Mouse (Mus musculus): ENCODE measurements around the gene Pank1. TPM values are rescaled to one million over a fixed set of nuclear protein-coding genes. Genes with fewer than 3 reads are reported as not detected.

The Pank1 gene
- polyA plus RNA-seq (2012; rRNA removed): 3.0 and 8.0 TPM in 2 replicates

GRCm38 (mm10) chr19:34878603-34879541 is at the start of gene Pank1:
Gene Pank1 (minus strand): TSS chr19:34879455.
- no peak for DNase-seq (ENCODE audit: low read depth)

DNA sequence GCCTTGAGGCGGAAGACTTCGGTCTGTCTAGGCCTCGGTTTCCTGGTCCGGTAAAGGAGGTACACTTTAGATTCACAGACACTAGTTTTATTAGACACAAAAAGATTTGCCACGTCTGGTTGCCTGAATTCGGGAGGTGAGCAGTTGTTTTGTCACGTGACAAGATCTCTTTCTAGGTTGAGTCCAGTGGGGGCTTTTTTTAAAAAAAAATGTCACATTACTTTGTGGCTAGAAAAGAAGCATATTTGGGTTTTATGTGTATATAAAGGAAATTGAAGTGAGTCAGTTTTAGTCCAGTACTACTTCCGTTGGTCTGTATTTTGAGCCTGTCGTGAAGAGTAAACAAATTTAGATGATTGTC is 43.3 kb upstream of the Pank1 start:
- no peak for DNase-seq (ENCODE audit: low read depth)

- peak; percentile 22 for DNase-seq (ENCODE audit: low read depth)
Measured at GRCm38 (mm10) chr19:34921652-34922602, 42.7 kb upstream of the Pank1 start, which contains the start of gene Kif20b. Gene Kif20b (plus strand): TSS chr19:34922361.

- no peak for DNase-seq (ENCODE audit: low read depth)
Measured at GRCm38 (mm10) chr19:34921253-34921651, 42.0 kb upstream of the Pank1 start.

DNA sequence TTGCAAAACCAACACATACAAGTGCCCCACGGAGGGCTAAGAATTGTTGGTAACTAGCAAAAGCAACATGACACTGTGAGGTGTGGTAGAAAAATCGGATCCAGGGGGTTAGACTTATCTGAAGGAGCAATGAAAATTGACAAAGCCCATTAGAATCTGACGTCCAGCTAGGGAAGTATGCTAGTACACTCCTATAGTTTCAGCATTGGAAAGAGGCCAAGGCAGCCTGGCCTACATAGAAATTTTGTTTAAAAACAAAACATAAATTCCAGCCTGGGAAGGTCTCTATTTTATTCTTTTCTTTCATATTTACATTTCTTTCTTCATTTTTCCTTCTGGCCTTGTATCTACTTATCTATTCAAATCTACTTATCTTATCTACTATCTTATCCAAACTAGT is 41.3 kb upstream of the Pank1 start:
- DNase-seq (ENCODE audit: low read depth): no peak

- DNase-seq (ENCODE audit: low read depth): no peak
Measured at GRCm38 (mm10) chr19:34920066-34920465, 40.8 kb upstream of the Pank1 start.

DNA sequence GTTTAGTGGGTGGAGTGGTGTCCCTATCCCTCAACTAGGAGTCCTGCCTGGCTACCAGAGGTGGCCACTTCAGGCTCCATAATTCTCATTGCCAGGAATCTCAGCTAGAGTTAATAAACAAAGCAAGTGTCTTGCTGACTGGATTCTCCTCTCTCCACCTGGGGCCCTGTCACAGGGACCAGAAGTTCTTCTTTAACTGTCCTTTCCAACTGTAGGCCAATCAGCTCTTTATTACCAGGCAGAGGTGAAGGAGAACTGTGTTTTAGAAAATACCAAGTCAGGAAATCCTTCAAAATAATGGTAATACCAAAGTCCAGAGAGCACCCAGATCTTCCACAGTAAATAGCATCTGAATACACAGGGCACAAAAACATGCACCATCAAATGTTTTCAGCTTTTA is 33.1 kb upstream of the Pank1 start:
- no peak for DNase-seq (ENCODE audit: low read depth)

- no peak for DNase-seq (ENCODE audit: low read depth)
Measured at GRCm38 (mm10) chr19:34906772-34907171, 27.5 kb upstream of the Pank1 start.

GRCm38 (mm10) chr19:34905424-34905823 is 26.2 kb upstream of the Pank1 start:
- no peak for DNase-seq (ENCODE audit: low read depth)

- DNase-seq (ENCODE audit: low read depth): no peak
Measured at GRCm38 (mm10) chr19:34904032-34904431, 24.8 kb upstream of the Pank1 start.

DNA sequence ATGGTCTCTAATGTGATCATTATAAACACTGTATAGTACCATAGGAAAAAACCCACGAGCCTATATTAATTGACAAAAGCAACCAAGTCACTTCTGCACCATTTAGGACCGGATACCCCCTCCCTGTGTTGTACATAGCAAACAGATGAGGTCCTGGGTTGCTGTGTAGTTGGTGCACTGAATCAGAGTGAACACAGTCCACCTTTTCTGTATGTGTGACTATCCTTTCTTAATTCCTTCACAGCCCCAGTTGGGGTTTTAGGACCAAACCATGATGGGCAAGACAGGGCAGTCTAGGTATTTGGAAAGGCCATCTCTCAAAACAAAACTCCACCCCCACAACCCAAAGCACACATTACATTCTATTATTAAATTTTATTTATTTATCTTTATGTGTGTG is 22.5 kb upstream of the Pank1 start:
- DNase-seq (ENCODE audit: low read depth): no peak

- no peak for DNase-seq (ENCODE audit: low read depth)
Measured at GRCm38 (mm10) chr19:34901266-34901665, 22.0 kb upstream of the Pank1 start.

- DNase-seq (ENCODE audit: low read depth): no peak
Measured at GRCm38 (mm10) chr19:34898941-34899340, 19.7 kb upstream of the Pank1 start.

GRCm38 (mm10) chr19:34897082-34897965 is 18.1 kb upstream of the Pank1 start:
- no peak for DNase-seq (ENCODE audit: low read depth)

GRCm38 (mm10) chr19:34895082-34895481 is 15.8 kb upstream of the Pank1 start:
- DNase-seq (ENCODE audit: low read depth): no peak

- no peak for DNase-seq (ENCODE audit: low read depth)
Measured at GRCm38 (mm10) chr19:34891590-34891989, 12.3 kb upstream of the Pank1 start.

DNA sequence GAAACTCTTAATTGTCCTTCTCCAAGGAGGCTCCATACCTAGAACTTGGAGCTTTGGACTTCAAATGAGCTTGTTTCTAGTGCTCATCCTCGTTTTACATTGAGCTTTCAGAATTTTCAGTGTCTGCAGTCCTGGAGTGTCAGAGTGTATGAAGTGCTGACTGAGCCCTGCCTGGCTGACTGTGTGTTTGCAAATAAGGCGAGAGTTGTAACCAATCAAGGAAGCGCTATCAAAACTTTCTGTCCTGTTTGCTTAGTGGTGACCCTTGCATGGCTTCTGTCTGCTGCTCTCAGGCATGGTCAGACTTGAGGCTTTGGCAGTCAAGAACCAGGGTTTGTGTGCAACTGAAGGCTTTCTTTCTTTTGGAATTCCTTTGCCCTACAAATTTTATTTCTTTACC is 11.7 kb upstream of the Pank1 start:
- no peak for DNase-seq (ENCODE audit: low read depth)

DNA sequence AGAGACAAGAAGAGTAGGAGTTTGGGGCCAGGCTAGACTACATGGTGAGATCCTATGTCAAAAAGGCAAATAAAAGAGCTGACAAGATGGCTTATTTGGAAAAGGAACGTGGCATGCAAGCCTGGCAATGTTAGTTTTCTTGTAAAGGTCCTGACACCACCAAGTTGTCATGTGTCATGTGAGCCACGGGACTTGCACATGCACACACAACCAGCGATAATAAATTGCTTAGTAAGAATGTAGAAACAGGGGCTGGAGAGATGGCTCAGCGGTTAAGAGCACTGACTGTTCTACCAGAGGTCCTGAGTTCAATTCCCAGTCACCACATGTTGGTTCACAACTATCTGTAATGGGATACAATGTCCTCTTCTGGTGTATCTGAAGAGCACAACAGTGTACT is 7.1 kb upstream of the Pank1 start:
- DNase-seq (ENCODE audit: low read depth): no peak

GRCm38 (mm10) chr19:34883526-34884224 is 4.4 kb upstream of the Pank1 start:
- no peak for DNase-seq (ENCODE audit: low read depth)

GRCm38 (mm10) chr19:34882443-34882842 is 3.2 kb upstream of the Pank1 start:
- no peak for DNase-seq (ENCODE audit: low read depth)

- DNase-seq (ENCODE audit: low read depth): peak; percentile 96
Measured at GRCm38 (mm10) chr19:34881160-34881559, 1.9 kb upstream of the Pank1 start.

Measured in gonadal fat pad, adult 2 months (tissue).